Mouse (Mus musculus) liver, adult 2 months (tissue): ENCODE results near the gene Dgki. TPM values are rescaled to one million over a fixed set of nuclear protein-coding genes. Genes with fewer than 3 reads are reported as not detected.

Experiments used
- DNase-seq: peaks from one replicate; pipeline ENCODE4 v3.0.0-alpha.2; 2011; ENCODE audit warnings: low read depth, low spot score; ENCODE audit errors: extremely low read depth
- H3K27ac ChIP-seq: fragments of 200-500 bp; replicated peaks from 2 replicates; pipeline ENCODE4 v1.5.1; 2012; ENCODE audit warnings: low read depth, mild to moderate bottlenecking, control low read depth, inconsistent platforms, low read length; ENCODE audit not compliant: insufficient read depth
- H3K27me3 ChIP-seq: fragments of 200-500 bp; 2 replicates; pipeline ENCODE4 v1.6.1; 2012; ENCODE audit warnings: mild to moderate bottlenecking, moderate library complexity, low read length, inconsistent platforms; ENCODE audit not compliant: control insufficient read depth, insufficient read depth
- H3K36me3 ChIP-seq: fragments of 200-500 bp; 2 replicates; pipeline ENCODE4 v1.6.1; 2012; ENCODE audit warnings: low read length, inconsistent platforms; ENCODE audit not compliant: control insufficient read depth, insufficient read depth
- H3K4me1 ChIP-seq: fragments of 200-500 bp; 2 replicates; pipeline ENCODE4 v1.6.1; 2011; ENCODE audit warnings: low read length; ENCODE audit not compliant: control insufficient read depth, insufficient read depth
- H3K4me3 ChIP-seq: fragments of 200-500 bp; 2 replicates; pipeline ENCODE4 v1.5.1; 2011; ENCODE audit warnings: low read depth, mild to moderate bottlenecking, control low read depth, low read length, moderate library complexity; ENCODE audit not compliant: insufficient read depth
- H3K79me2 ChIP-seq: fragments of 200-500 bp; 2 replicates; pipeline ENCODE4 v1.6.1; 2012; ENCODE audit warnings: inconsistent platforms, mild to moderate bottlenecking, low read length, moderate library complexity; ENCODE audit not compliant: control insufficient read depth, insufficient read depth
- H3K9ac ChIP-seq: fragments of 200-500 bp; 2 replicates; pipeline ENCODE4 v1.6.1; 2012; ENCODE audit warnings: low read depth, mild to moderate bottlenecking, control low read depth, inconsistent platforms, low read length
- CTCF ChIP-seq: fragments of 200-500 bp; IDR thresholded peaks from 2 replicates; pipeline ENCODE4 v1.5.1; 2011; ENCODE audit warnings: low read depth, low read length, control low read depth
- POLR2A ChIP-seq: fragments of 200-500 bp; IDR thresholded peaks from 2 replicates; pipeline ENCODE4 v1.6.1; 2011; ENCODE audit warnings: low read length, control low read depth; ENCODE audit not compliant: insufficient read depth; ENCODE audit errors: extremely low read depth
- WGBS: fragments of 180-500 bp; shearing (Covaris S2); methylation state at CpG from one replicate; pipeline ENCODE4 v1.1.7; 2018; 5-methylcytosine and 5-hydroxymethylcytosine counted together
- polyA plus RNA-seq: library from polyadenylated mRNA; depleted of rRNA; stranded (reverse); fragments of >200 nt; gene quantifications from 2 replicates; pipeline ENCODE4 v1.2.3, GENCODE M21; 2012
- total RNA-seq: library from RNA; depleted of rRNA; stranded (reverse); fragments of >200 nt; gene quantifications from 2 replicates; pipeline ENCODE4 v1.2.3, GENCODE M21; 2014

Dgki gene
- total and polyA plus RNA-seq, 2 experiments = 0.09 TPM; not detected in 1

- no peaks in the 10 kb centered on the region for H3K4me1 ChIP-seq
- DNase-seq = no peak
- H3K36me3 ChIP-seq = no peaks in the 10 kb centered on the region
- 80% methylated on average over 3 of the region's 3 CpGs for WGBS
- H3K9ac ChIP-seq = no peak overlapping the region
- H3K79me2 ChIP-seq = no peaks in the 10 kb centered on the region
- TF ChIP-seq CTCF (no peak), POLR2A (no peak)
- no peaks in the 10 kb centered on the region for H3K27me3 ChIP-seq
- H3K4me3 ChIP-seq = no peak overlapping the region
- H3K27ac ChIP-seq = no peak overlapping the region
These were observed 441.5 kb downstream of the Dgki start for GRCm38 (mm10) chr6:36858258-36859041.

DNA sequence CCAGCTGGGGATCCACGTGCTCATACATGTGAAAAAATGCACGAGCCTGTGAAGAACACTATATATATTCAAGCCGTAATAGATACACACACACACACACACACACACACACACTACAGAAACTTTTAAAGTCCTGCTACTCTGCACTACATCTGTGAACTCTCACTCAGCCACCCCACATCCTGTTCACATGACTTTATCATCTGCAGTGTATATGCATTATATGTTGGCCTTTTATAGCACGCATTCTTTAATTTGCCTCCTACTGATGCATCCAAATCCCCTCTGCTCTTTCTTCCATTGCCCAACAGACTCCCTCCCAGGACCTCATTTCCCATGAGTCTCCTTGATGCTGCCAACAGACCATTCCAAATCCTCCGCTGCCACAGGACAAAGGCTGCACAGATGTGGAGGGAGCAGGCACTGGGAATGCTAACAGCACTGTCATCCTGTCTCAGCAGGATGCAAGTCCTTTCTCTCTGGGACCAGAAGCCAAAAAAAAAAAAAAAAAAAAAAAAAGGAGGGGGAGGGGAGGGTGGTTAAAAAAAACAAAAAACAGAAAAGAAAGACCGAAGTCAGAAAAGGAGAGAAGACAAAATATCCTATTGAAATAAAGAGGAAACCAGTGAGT, 442.2 kb downstream of the Dgki start:
- no peak overlapping the region for H3K4me3 ChIP-seq
- H3K79me2 ChIP-seq = no peaks in the 10 kb centered on the region
- no peaks in the 10 kb centered on the region for H3K36me3 ChIP-seq
- no peaks in the 10 kb centered on the region for H3K4me1 ChIP-seq
- no peak for DNase-seq
- H3K27me3 ChIP-seq = no peaks in the 10 kb centered on the region
- H3K9ac ChIP-seq = no peak overlapping the region
- 58% methylated on average over 6 of the region's 6 CpGs for WGBS
- H3K27ac ChIP-seq = no peak overlapping the region
- TF ChIP-seq CTCF = no peak

- H3K36me3 ChIP-seq = no peaks in the 10 kb centered on the region
- no peak overlapping the region for H3K4me3 ChIP-seq
- no peak overlapping the region for H3K27ac ChIP-seq
- no peaks in the 10 kb centered on the region for H3K4me1 ChIP-seq
- TF ChIP-seq CTCF = no peak
- no peak overlapping the region for H3K9ac ChIP-seq
- WGBS = 71% methylated on average over 7 of the region's 7 CpGs
- DNase-seq = no peak
- H3K27me3 ChIP-seq = no peaks in the 10 kb centered on the region
- H3K79me2 ChIP-seq = no peaks in the 10 kb centered on the region
These were observed 449.4 kb downstream of the Dgki start for GRCm38 (mm10) chr6:36850422-36851129.

DNA sequence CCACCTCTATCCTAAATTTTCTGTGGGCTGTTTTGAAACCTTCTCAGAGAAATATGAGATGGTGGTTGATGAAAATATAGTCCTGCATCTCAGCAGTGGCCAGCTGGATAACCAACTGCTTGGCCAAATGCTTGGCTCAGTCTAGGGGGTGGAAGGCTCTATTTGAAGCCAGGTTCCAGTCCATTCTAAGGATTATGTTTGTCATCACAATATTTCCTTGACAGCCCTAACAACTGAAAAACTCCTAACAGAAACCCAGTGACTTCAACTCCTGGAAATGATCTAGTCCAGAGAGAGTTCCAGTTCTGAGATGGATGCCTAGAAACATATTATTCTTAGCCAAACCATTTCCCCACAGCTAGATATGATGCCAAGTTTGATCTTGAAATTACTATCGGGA, 454.7 kb downstream of the Dgki start:
- no peaks in the 10 kb centered on the region for H3K4me1 ChIP-seq
- no peaks in the 10 kb centered on the region for H3K36me3 ChIP-seq
- H3K4me3 ChIP-seq = no peak overlapping the region
- 93% methylated on average over 1 of the region's 1 CpGs for WGBS
- H3K9ac ChIP-seq = no peak overlapping the region
- no peak for TF ChIP-seq CTCF
- TF ChIP-seq POLR2A = no peak
- H3K27me3 ChIP-seq = no peaks in the 10 kb centered on the region
- no peak overlapping the region for H3K27ac ChIP-seq
- no peak for DNase-seq
- no peaks in the 10 kb centered on the region for H3K79me2 ChIP-seq

DNA sequence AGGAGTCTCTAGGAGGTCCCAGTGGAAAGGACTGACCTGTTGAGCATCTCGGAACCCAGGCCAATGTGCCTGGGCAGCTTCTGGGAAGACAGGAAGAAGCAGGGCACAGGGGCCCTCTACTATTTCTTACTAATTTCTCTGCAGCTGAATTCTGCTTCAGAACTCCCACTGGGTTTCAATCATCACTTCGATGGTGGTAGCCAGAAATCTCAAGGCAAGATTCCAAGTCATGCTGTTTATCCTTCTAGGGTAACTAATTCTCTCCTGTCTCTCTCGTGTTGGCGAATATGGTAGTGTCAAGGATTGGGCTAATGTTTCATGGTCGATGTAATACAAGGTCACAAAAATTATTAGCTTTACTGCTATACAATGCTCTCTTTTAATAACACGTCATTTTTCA, 455.7 kb downstream of the Dgki start:
- no peak overlapping the region for H3K27ac ChIP-seq
- no peaks in the 10 kb centered on the region for H3K79me2 ChIP-seq
- no peaks in the 10 kb centered on the region for H3K36me3 ChIP-seq
- DNase-seq = no peak
- no peak overlapping the region for H3K9ac ChIP-seq
- 83% methylated on average over 6 of the region's 6 CpGs for WGBS
- no peak for TF ChIP-seq CTCF
- no peak for TF ChIP-seq POLR2A
- no peak overlapping the region for H3K4me3 ChIP-seq
- H3K4me1 ChIP-seq = no peaks in the 10 kb centered on the region
- H3K27me3 ChIP-seq = no peaks in the 10 kb centered on the region
